Mouse (Mus musculus) myocyte (in vitro differentiated cells): Measurements from ENCODE around the gene Adgrg6.

Experiments used
- E2F4 ChIP-seq: IDR thresholded peaks from one replicate; pipeline ENCODE4 v1.6.1; 2011; ENCODE audit warnings: mild to moderate bottlenecking, control low read depth, moderate library complexity; ENCODE audit not compliant: insufficient read depth
- MAX ChIP-seq: IDR thresholded peaks from one replicate; pipeline ENCODE4 v1.6.1; 2011; ENCODE audit warnings: low read depth, mild to moderate bottlenecking, control low read depth
- MYOD1 ChIP-seq, 3 experiments: IDR thresholded peaks; one replicate each; pipeline ENCODE4 v1.6.1; 2011; ENCODE audit warnings: control low read depth in 2 of 3, low read depth in 2 of 3, mild to moderate bottlenecking in 2 of 3, moderate library complexity in 1 of 3; ENCODE audit not compliant: insufficient read length in 2 of 3, control insufficient read depth in 1 of 3
- MYOG ChIP-seq, 3 experiments: IDR thresholded peaks; one replicate each; pipeline ENCODE4 v1.6.1; 2011; ENCODE audit warnings: control low read depth in 2 of 3, low read depth in 2 of 3, mild to moderate bottlenecking in 2 of 3; ENCODE audit not compliant: insufficient read length in 2 of 3, control insufficient read depth in 1 of 3, insufficient read depth in 1 of 3
- POLR2A ChIP-seq: IDR thresholded peaks from one replicate; pipeline ENCODE4 v1.6.1; 2011; ENCODE audit warnings: low read depth, mild to moderate bottlenecking, control low read depth, moderate library complexity; ENCODE audit not compliant: insufficient read length
- POLR2AphosphoS2 ChIP-seq: IDR thresholded peaks from one replicate; pipeline ENCODE4 v1.6.1; 2011; ENCODE audit warnings: low read depth, control low read depth; ENCODE audit not compliant: insufficient read length
- REST ChIP-seq: IDR thresholded peaks from one replicate; pipeline ENCODE4 v1.6.1; 2011; ENCODE audit warnings: mild to moderate bottlenecking, control low read depth, moderate library complexity; ENCODE audit not compliant: insufficient read depth, insufficient read length
- SRF ChIP-seq: IDR thresholded peaks from one replicate; pipeline ENCODE4 v1.6.1; 2011; ENCODE audit warnings: low read depth; ENCODE audit not compliant: control insufficient read depth, insufficient read length
- TCF12 ChIP-seq: IDR thresholded peaks from one replicate; pipeline ENCODE4 v1.6.1; 2011; ENCODE audit warnings: mild to moderate bottlenecking, control low read depth; ENCODE audit not compliant: poor library complexity, insufficient read depth, severe bottlenecking
- USF1 ChIP-seq: IDR thresholded peaks from one replicate; pipeline ENCODE4 v1.6.1; 2011; ENCODE audit warnings: low read depth, mild to moderate bottlenecking, control low read depth, moderate library complexity

DNA sequence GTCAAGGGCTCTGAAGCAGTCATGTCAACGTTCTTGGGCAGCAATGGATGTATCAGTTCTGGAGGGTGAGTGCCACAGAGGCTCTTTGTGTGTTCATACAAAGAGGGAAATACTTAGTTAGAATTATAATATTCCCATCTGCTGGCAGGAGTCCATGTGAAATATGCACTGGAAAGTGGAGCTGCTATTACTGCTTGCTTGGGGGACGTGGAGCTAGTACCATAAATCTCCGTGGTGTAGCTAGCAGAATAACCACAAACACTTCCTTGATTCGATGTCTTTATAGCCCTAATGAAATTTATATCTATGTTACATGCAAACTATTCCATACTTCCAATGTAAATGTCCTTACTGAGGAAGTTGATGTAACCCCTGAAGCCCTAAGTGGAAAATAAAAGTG, 91.0 kb downstream of the Adgrg6 start:
- TF ChIP-seq POLR2A (no peak), REST (no peak), TCF12 (no peak), POLR2AphosphoS2 (no peak), USF1 (no peak), MYOG (IDR thresholded peaks at IDR 0.05; ENCODE audit: control insufficient read depth in 1 of 3, insufficient read depth in 1 of 3, insufficient read length in 2 of 3, low read depth in 2 of 3) (no peak), SRF (no peak), MYOD1 (IDR thresholded peaks at IDR 0.05; ENCODE audit: control insufficient read depth in 1 of 3, insufficient read length in 2 of 3, low read depth in 2 of 3) (no peak), MAX (no peak), E2F4 (no peak)
